Mouse (Mus musculus) testis, adult 2 months (tissue): ENCODE measurements at regions not wholly inside any gene's neighbourhood (a gene's known extent, or its start where the extent isn't known, plus 50 kb on each side); places are given as distances from the start of the nearest gene placed in this dataset.

ENCODE experiments used
- CTCF ChIP-seq: fragments of 200-500 bp; IDR thresholded peaks from 2 replicates; pipeline ENCODE4 v1.5.1; 2012; ENCODE audit warnings: low read depth, mild to moderate bottlenecking, inconsistent platforms, low read length, moderate library complexity; ENCODE audit not compliant: control insufficient read depth, insufficient read depth, insufficient replicate concordance
- POLR2A ChIP-seq: fragments of 200-500 bp; IDR thresholded peaks from 2 replicates; pipeline ENCODE4 v1.6.1; 2012; ENCODE audit warnings: low read depth, mild to moderate bottlenecking, inconsistent platforms, low read length, moderate library complexity; ENCODE audit not compliant: control insufficient read depth

GRCm38 (mm10) chr1:89394471-89394870 is 60.1 kb upstream of the Agap1 start:
- no peak for TF ChIP-seq CTCF
- no peak for TF ChIP-seq POLR2A
